Mouse (Mus musculus) 3134 (cell line): Measurements from ENCODE around the gene Thrap3.
"Not testable (repeated sequence)": the region's sequence is repeated elsewhere in the genome, so short reads cannot be mapped to it uniquely, and the experiment has no call there.

ENCODE experiments used
- DNase-seq: peaks from one replicate; pipeline ENCODE4 v3.0.0-alpha.2; 2011; ENCODE audit warnings: low spot score; ENCODE audit not compliant: insufficient read length; ENCODE audit errors: extremely low read depth

The Thrap3 gene

GRCm38 (mm10) chr4:126168851-126169250 is 33.7 kb downstream of the Thrap3 start:
- DNase-seq = no peak

GRCm38 (mm10) chr4:126166084-126166483 is 36.5 kb downstream of the Thrap3 start:
- DNase-seq = no peak

GRCm38 (mm10) chr4:126165092-126165491 is 37.5 kb downstream of the Thrap3 start:
- not testable (repeated sequence) for DNase-seq

- DNase-seq = no peak
Measured at GRCm38 (mm10) chr4:126163685-126164084, 38.9 kb downstream of the Thrap3 start.

GRCm38 (mm10) chr4:126163067-126163659 is 39.4 kb downstream of the Thrap3 start, which contains the start of gene Sh3d21:
Gene Sh3d21 (minus strand): TSS chr4:126163491.
- no peak for DNase-seq

GRCm38 (mm10) chr4:126162544-126163066 is 40.0 kb downstream of the Thrap3 start:
- DNase-seq = no peak

GRCm38 (mm10) chr4:126161986-126162385 is 40.6 kb downstream of the Thrap3 start:
- no peak for DNase-seq

- DNase-seq = no peak
Measured at GRCm38 (mm10) chr4:126161456-126161855, 41.1 kb downstream of the Thrap3 start.

GRCm38 (mm10) chr4:126160981-126161380 is 41.6 kb downstream of the Thrap3 start:
- DNase-seq = no peak

GRCm38 (mm10) chr4:126159455-126159854 is 43.1 kb downstream of the Thrap3 start:
- DNase-seq = no peak

- DNase-seq = no peak
Measured at GRCm38 (mm10) chr4:126157562-126157961, 45.0 kb downstream of the Thrap3 start.

- DNase-seq = no peak
Measured at GRCm38 (mm10) chr4:126156617-126157016, 45.9 kb downstream of the Thrap3 start.

GRCm38 (mm10) chr4:126155869-126156268 is 46.7 kb downstream of the Thrap3 start:
- no peak for DNase-seq

- DNase-seq = no peak
Measured at GRCm38 (mm10) chr4:126155183-126155582, 47.4 kb downstream of the Thrap3 start.

GRCm38 (mm10) chr4:126152864-126153263 is 49.7 kb downstream of the Thrap3 start:
- no peak for DNase-seq

GRCm38 (mm10) chr4:126151701-126152440 is 50.7 kb downstream of the Thrap3 start:
- no peak for DNase-seq

- no peak for DNase-seq
Measured at GRCm38 (mm10) chr4:126150949-126151320, 51.6 kb downstream of the Thrap3 start.

- peak; percentile 61 for DNase-seq
Measured at GRCm38 (mm10) chr4:126150297-126150948, 52.1 kb downstream of the Thrap3 start.

GRCm38 (mm10) chr4:126149798-126150197 is 52.8 kb downstream of the Thrap3 start:
- DNase-seq = no peak

- no peak for DNase-seq
Measured at GRCm38 (mm10) chr4:126149041-126149676, 53.4 kb downstream of the Thrap3 start.
